Mouse (Mus musculus) layer of hippocampus, adult 9-10 months (tissue): ENCODE results near the gene Gfm1.

Experiments
- DNase-seq: peaks from one replicate; pipeline ENCODE4 v3.0.0; 2022; ENCODE audit warnings: low spot score

Gfm1 gene

DNA sequence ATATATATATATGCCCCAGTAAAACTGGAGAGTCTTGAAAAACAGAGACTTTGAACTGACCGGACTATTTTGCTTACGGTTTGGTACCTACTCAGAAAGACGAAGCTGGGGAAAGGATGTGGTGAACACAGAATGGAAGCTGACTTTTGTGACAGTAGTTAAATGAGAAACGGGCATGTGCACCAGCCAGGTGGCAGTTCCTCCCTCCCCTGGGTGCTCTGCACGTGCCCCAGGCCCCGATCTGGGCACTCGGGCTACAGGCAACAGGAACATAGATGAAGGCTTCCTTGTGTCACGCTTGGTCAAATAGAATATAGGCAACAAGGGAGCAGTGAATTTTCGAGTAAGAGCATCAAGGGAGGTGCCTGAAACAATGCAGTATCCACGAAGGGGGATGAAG, 66.4 kb downstream of the Gfm1 start:
- DNase-seq, result no peak

DNA sequence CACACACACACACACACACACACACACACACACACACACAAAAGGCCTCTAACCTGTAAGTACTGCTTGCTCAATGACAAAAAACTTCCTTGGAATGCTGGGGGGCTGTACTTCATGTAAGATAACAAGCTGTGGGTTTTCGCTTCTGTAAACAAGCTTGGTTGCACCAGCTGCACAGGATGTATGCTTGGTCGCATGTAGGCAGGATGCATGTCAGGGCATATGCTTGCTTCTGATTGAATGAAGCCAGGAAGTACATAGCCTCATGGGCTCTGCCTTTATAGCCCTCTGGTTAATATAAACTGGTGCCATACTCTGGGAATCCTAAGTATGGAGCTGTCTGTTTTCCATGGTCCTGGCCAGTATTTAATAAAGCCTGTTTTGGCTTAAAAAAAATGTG, 68.1 kb downstream of the Gfm1 start:
- DNase-seq, result no peak

GRCm38 (mm10) chr3:67498773-67499405, 69.0 kb downstream of the Gfm1 start:
- DNase-seq, result no peak

- DNase-seq, result no peak
Measured at GRCm38 (mm10) chr3:67499406-67499791, 69.5 kb downstream of the Gfm1 start.

- DNase-seq, result no peak
Measured at GRCm38 (mm10) chr3:67503878-67504277, 74.0 kb downstream of the Gfm1 start.

- no peak for DNase-seq
Measured at GRCm38 (mm10) chr3:67505286-67505685, 75.4 kb downstream of the Gfm1 start.

GRCm38 (mm10) chr3:67508216-67508892, 78.5 kb downstream of the Gfm1 start:
- DNase-seq, result no peak

DNA sequence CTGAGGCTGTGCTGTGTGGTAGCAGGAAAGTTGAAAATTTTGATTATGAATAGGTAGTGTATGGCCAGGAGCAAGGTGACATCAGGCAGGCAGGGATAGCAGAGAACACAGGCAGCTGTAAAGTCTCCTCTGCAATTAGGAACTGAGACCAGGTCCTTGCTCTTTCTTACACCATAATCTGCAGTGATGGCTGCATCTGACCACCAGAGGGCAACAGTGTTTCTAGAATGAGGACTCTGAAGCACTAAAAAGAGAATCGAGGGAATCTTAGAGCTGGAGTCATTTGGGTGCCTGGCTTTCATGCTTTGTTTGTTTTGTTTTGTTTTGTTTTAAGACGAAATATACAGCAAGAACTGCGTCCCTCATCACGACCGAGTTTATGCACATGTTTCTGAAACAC, 82.9 kb downstream of the Gfm1 start:
- DNase-seq, result peak; percentile 92

DNA sequence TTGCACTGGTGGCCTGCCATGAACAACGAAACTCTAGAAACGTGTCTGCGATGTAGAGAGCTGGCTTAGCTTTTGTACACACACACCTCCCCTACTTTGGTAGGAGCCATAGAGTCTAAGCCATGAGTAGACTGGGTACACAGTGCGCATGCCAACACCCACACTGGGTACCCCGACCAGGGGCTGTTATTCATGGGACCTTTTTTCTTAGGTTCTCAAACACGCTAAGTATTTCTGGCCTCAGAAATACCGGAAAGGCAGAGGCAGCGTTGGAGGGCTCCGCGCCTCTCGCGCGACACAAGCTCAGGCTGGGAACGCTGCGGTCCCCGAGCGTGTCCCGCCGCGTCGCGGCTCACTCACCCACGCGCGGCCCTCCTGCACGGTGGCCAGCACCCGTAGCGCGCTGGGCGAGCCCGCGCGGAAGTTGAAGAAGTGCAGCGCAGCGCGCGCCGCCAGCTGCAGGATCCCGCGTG, 84.9 kb downstream of the Gfm1 start:
- DNase-seq, result no peak

DNA sequence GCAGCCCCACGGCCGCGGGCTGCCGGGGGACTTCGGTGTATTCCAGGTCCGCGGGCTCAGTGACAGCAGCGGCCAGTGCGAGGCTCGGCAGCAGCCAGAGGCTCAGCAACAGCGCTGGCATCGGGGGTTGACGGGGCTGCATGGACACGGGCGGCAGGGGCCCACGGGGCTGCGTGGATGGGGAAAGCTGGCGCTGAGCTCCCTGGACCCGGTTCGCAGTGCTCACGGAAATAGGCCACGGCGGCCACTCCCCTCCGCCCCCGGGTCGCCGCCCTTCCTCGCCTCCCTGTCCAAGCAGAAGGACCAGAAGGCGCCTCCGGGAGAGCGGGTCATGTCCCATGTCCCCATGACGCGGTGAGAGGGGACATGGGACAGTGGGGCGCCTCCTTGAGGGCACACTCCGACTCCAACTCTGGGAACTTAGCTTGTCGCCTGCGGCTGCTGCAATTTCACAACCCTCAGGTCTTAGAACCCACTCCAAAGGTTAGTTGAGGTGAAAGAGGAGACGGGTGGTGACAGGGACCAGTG, 85.4 kb downstream of the Gfm1 start, which contains the start of gene Rarres1:
Rarres1 (minus strand) TSS at position 250 of the 528 bp plus-strand sequence.
- no peak for DNase-seq

- no peak for DNase-seq
Measured at GRCm38 (mm10) chr3:67520568-67521143, 90.8 kb downstream of the Gfm1 start.

DNA sequence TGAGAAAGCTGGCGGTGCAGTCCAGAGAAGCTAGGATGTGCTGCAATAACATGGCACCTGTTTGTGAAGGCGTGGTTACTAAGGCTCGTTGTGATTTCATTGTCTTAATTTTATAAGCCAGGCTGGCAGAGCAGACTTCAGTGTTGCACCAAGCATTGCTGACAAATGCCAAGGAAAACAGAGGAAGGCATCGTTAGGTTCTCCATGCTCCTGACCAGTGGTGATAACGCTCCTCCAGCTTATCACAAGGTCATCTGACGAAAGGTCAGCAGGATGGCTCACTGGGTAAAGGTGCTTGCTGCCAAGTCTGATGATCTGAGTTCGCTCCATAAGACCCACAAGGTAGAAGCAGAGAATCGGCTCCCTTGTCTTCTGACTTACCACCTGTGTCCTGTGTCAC, 92.8 kb downstream of the Gfm1 start:
- no peak for DNase-seq

- no peak for DNase-seq
Measured at GRCm38 (mm10) chr3:67524768-67525167, 94.9 kb downstream of the Gfm1 start.
